Mouse (Mus musculus): ENCODE measurements around the gene Gemin7. TPM values are rescaled to one million over a fixed set of nuclear protein-coding genes. Genes with fewer than 3 reads are reported as not detected.
"Not testable (repeated sequence)": the region's sequence is repeated elsewhere in the genome, so short reads cannot be mapped to it uniquely, and the experiment has no call there.

Gene Gemin7
- polyA plus RNA-seq, 1 experiment, result 74.3 TPM

DNA sequence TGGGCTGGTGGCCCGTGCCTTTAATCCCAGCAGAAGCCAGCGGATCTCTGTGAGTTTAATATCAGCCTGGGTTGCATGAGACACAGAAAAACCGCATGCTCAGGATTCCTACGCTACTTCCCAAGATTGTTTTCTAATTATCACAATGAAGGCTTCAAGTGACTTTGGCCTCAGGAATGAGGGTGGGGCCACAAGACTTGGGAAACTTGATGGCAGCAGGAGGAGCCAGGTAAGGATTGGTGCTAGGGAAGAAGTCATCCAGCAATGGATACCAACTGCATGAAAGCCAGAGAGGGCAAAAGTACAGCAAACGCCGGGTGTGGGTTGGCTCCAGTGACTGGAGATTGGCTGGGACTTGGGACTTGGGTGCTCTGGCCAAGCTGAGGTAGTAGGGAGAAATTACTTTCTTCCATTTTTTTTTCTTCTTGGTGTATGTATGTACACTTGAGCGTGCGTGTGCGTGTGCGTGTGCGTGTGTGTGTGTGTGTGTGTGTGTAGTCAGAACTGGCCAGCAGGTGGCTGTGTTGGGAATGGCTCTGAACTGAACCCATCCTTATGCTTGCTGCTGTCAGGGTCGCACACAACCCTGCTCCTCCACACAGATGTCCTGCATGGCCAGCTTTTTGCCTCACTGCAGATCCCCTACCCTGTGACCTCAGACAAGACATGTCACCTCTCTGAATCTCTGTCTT, 32.4 kb upstream of the Gemin7 start:
- WGBS, result 88% methylated on average over 12 of the region's 12 CpGs
- H3K4me1 ChIP-seq (ENCODE audit: control insufficient read depth, insufficient read depth, low read length), result no peaks in the 10 kb centered on the region
- no peak overlapping the region for H3K27ac ChIP-seq (ENCODE audit: control insufficient read depth, insufficient read depth, low read depth, low read length, poor library complexity)
- no peak overlapping the region for H3K4me3 ChIP-seq (replicated peaks; ENCODE audit: control insufficient read depth, low read depth, low read length)
- TF ChIP-seq CTCF (IDR thresholded peaks at IDR 0.05; ENCODE audit: control insufficient read depth, insufficient read depth, low read length) (peak; percentile 9; the same call in 1 of the 2 replicates), POLR2A (IDR thresholded peaks at IDR 0.05; ENCODE audit: borderline replicate concordance, control insufficient read depth, low read depth, low read length) (no peak)

- H3K27ac ChIP-seq (ENCODE audit: control insufficient read depth, insufficient read depth, low read depth, low read length, poor library complexity), result no peak overlapping the region
- H3K4me3 ChIP-seq (replicated peaks; ENCODE audit: control insufficient read depth, low read depth, low read length), result no peak overlapping the region
- no peak for TF ChIP-seq CTCF (IDR thresholded peaks at IDR 0.05; ENCODE audit: control insufficient read depth, insufficient read depth, low read length)
- TF ChIP-seq POLR2A (IDR thresholded peaks at IDR 0.05; ENCODE audit: borderline replicate concordance, control insufficient read depth, low read depth, low read length), result no peak
- H3K4me1 ChIP-seq (ENCODE audit: control insufficient read depth, insufficient read depth, low read length), result peaks cover 3% of the 10 kb centered on the region; the same call in 1 of the 2 replicates
- WGBS, result 85% methylated on average over 5 of the region's 5 CpGs
Observed at GRCm38 (mm10) chr7:19607291-19607690, 29.9 kb upstream of the Gemin7 start.

- H3K4me1 ChIP-seq (ENCODE audit: control insufficient read depth, insufficient read depth, low read length); H3K27ac ChIP-seq (ENCODE audit: control insufficient read depth, insufficient read depth, low read depth, low read length, poor library complexity): not testable (repeated sequence)
- WGBS, result 54% methylated on average over 10 of the region's 10 CpGs
- peak overlapping the region; percentile 23 for H3K4me3 ChIP-seq (replicated peaks; ENCODE audit: control insufficient read depth, low read depth, low read length)
Observed at GRCm38 (mm10) chr7:19604606-19605214, 27.3 kb upstream of the Gemin7 start.

DNA sequence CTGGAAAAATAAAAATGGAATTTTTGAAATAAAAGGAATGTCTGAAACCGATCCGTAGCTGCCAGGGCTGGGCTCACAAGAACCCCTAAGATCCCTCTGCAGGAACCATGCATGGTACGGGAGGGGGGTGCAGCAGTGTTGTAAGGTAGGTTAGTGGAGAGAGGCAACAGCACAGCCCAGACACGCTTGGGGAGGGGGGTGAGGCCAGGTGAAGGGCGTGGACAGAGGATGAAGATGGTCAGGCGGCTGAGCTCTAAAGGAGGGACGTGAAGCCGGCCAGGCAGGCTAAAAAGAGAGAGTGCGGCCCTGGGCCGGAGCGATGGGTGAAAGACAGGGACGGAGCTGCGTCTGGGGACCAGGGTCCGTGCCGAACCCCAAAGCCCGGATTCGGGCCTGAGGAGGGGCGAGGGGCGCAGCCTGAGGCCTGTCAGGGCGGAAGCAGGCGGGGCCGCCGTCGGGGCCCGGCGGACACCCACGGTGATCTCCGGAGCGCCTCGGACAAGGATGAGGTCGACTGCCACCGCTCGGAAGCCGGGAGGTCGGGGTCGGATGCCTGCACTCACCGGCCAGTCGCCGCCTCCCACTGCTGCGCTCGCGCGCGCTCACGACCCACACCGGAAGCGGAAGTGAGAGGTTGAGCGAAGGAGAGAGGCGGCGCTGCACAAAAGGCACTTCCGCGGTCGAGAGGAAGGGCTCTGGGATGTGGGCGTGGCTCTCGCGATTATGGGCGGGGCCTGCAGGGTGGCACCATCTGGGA, 26.6 kb upstream of the Gemin7 start, which contains the start of gene Clasrp:
Clasrp (minus strand) TSS at position 638 of the 757 bp plus-strand sequence.
- H3K4me1 ChIP-seq (ENCODE audit: control insufficient read depth, insufficient read depth, low read length), result peaks cover 3% of the 10 kb centered on the region; the same call in 1 of the 2 replicates
- peak within 1 kb of the TSS; percentile 98 for H3K4me3 ChIP-seq (replicated peaks; ENCODE audit: control insufficient read depth, low read depth, low read length)
- H3K27ac ChIP-seq (ENCODE audit: control insufficient read depth, insufficient read depth, low read depth, low read length, poor library complexity), result peak within 1 kb of the TSS; percentile 76
- 1% methylated on average over 57 of the region's 57 CpGs for WGBS
- TF ChIP-seq CTCF (IDR thresholded peaks at IDR 0.05; ENCODE audit: control insufficient read depth, insufficient read depth, low read length) (no peak), POLR2A (IDR thresholded peaks at IDR 0.05; ENCODE audit: borderline replicate concordance, control insufficient read depth, low read depth, low read length) (peak; percentile 88; the same call in 1 of the 2 replicates)

- TF ChIP-seq POLR2A (IDR thresholded peaks at IDR 0.05; ENCODE audit: borderline replicate concordance, control insufficient read depth, low read depth, low read length) (no peak), CTCF (IDR thresholded peaks at IDR 0.05; ENCODE audit: control insufficient read depth, insufficient read depth, low read length) (no peak)
- Histone ChIP-seq H3K4me3 (replicated peaks; ENCODE audit: control insufficient read depth, low read depth, low read length) (no peak overlapping the region), H3K27ac (ENCODE audit: control insufficient read depth, insufficient read depth, low read depth, low read length, poor library complexity) (no peak overlapping the region), H3K4me1 (ENCODE audit: control insufficient read depth, insufficient read depth, low read length) (peaks cover 3% of the 10 kb centered on the region; the same call in 1 of the 2 replicates)
- WGBS, result 76% methylated on average over 12 of the region's 12 CpGs
Observed at GRCm38 (mm10) chr7:19603055-19603454, 25.7 kb upstream of the Gemin7 start.

- Histone ChIP-seq H3K27ac (ENCODE audit: control insufficient read depth, insufficient read depth, low read depth, low read length, poor library complexity) (no peak overlapping the region), H3K4me3 (replicated peaks; ENCODE audit: control insufficient read depth, low read depth, low read length) (no peak overlapping the region), H3K4me1 (ENCODE audit: control insufficient read depth, insufficient read depth, low read length) (peaks cover 3% of the 10 kb centered on the region; the same call in 1 of the 2 replicates)
- no peak for TF ChIP-seq CTCF (IDR thresholded peaks at IDR 0.05; ENCODE audit: control insufficient read depth, insufficient read depth, low read length)
- no peak for TF ChIP-seq POLR2A (IDR thresholded peaks at IDR 0.05; ENCODE audit: borderline replicate concordance, control insufficient read depth, low read depth, low read length)
- WGBS, result 39% methylated on average over 5 of the region's 5 CpGs
Observed at GRCm38 (mm10) chr7:19600562-19600961, 23.2 kb upstream of the Gemin7 start.

DNA sequence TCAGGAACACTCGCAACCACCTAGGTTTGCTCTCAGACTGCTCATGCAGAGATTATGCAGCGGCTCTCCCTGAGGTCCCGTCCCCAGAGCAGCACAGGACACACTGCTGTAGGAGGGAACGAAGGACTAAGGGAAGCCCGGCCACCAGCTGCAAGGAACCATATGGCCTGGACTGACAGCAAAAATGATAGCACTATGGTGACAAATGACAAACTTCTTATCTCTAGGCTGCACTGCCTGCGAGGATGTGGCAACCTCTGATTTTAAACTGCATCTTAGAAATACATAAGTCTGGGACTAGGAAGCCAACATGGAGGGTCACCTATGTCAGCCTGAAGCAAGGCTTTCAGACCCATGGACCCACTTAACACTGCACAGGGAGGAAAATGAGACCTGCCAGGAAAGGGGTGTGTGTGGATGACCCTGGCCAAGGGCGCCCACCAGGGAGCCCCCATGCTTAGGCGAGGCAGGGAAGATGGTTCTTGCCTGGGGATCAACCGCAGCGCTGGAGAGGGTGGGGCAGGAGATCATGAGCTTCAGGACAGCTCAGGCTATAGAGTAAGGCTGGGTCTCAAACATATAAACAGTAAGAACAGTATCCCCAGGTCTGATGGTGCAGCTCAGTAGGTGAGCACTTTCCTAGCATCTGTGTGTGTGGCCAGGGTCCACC, 15.8 kb upstream of the Gemin7 start:
- no peak overlapping the region for H3K27ac ChIP-seq (ENCODE audit: control insufficient read depth, insufficient read depth, low read depth, low read length, poor library complexity)
- H3K4me1 ChIP-seq (ENCODE audit: control insufficient read depth, insufficient read depth, low read length), result no peaks in the 10 kb centered on the region
- no peak overlapping the region for H3K4me3 ChIP-seq (replicated peaks; ENCODE audit: control insufficient read depth, low read depth, low read length)
- WGBS, result 73% methylated on average over 10 of the region's 10 CpGs
- TF ChIP-seq POLR2A (IDR thresholded peaks at IDR 0.05; ENCODE audit: borderline replicate concordance, control insufficient read depth, low read depth, low read length) (no peak), CTCF (IDR thresholded peaks at IDR 0.05; ENCODE audit: control insufficient read depth, insufficient read depth, low read length) (no peak)

DNA sequence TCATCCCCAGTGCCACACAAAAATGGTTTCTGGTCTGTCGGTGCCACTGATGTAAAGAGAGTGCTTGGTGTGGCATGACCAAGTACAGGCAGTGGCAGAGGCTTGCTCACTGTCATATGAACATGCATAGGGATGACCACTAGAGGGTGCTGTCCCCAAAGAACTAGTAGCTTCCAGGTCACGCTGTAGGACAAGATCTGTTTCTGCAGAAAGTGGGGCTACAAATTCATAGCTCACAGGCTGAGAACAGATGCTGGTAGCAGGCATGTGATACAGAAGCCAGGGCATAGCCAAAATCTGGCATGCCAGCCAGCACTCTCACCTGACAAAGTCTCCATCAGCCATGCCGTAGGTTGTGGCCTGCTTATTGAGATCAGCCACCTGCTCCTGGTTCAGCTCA, 12.5 kb upstream of the Gemin7 start:
- no peaks in the 10 kb centered on the region for H3K4me1 ChIP-seq (ENCODE audit: control insufficient read depth, insufficient read depth, low read length)
- TF ChIP-seq CTCF (IDR thresholded peaks at IDR 0.05; ENCODE audit: control insufficient read depth, insufficient read depth, low read length) (peak; percentile 83), POLR2A (IDR thresholded peaks at IDR 0.05; ENCODE audit: borderline replicate concordance, control insufficient read depth, low read depth, low read length) (no peak)

More for the DNA sequence above, 12.5 kb upstream of the Gemin7 start:
- 48% methylated on average over 3 of the region's 3 CpGs for WGBS
- Histone ChIP-seq H3K4me3 (replicated peaks; ENCODE audit: control insufficient read depth, low read depth, low read length) (no peak overlapping the region), H3K27ac (ENCODE audit: control insufficient read depth, insufficient read depth, low read depth, low read length, poor library complexity) (no peak overlapping the region)
